Mouse (Mus musculus) limb, embryonic 14.5 days (tissue): ENCODE measurements at regions not wholly inside any gene's neighbourhood (a gene's known extent, or its start where the extent isn't known, plus 50 kb on each side); places are given as distances from the start of the nearest gene placed in this dataset.

Experiments used
- ATAC-seq: fragments of 200-750 bp; cut with Nextera tagmentation; 2 replicates; pipeline ENCODE4 v1.8.0; 2017; ENCODE audit warnings: low read depth, moderate number of reproducible peaks, moderate TSS enrichment; ENCODE audit not compliant: low FRiP score
- DNase-seq: peaks from one replicate; pipeline ENCODE4 v3.0.0-alpha.2; 2015; ENCODE audit warnings: low spot score
- H3K27ac ChIP-seq: fragments of 300-500 bp; sonication (generic); replicated peaks from 2 replicates; pipeline ENCODE4 v1.5.1; 2014; ENCODE audit warnings: low read depth, mild to moderate bottlenecking, low read length, moderate library complexity, mixed read lengths
- H3K27me3 ChIP-seq: fragments of 300-500 bp; sonication (generic); 2 replicates; pipeline ENCODE4 v1.6.1; 2014; ENCODE audit warnings: low read length, mixed read lengths; ENCODE audit not compliant: control insufficient read depth, insufficient read depth
- H3K36me3 ChIP-seq: fragments of 300-500 bp; sonication (generic); 2 replicates; pipeline ENCODE4 v1.6.1; 2014; ENCODE audit warnings: mild to moderate bottlenecking, low read length, moderate library complexity, mixed read lengths; ENCODE audit not compliant: control insufficient read depth, insufficient read depth
- H3K4me1 ChIP-seq: fragments of 300-500 bp; sonication (generic); 2 replicates; pipeline ENCODE4 v1.6.1; 2014; ENCODE audit warnings: antibody characterized with exemption, low read length, mixed read lengths; ENCODE audit not compliant: control insufficient read depth, insufficient read depth
- H3K4me2 ChIP-seq: fragments of 300-500 bp; sonication (generic); replicated peaks from 2 replicates; pipeline ENCODE4 v1.6.1; 2014; ENCODE audit warnings: low read depth, mild to moderate bottlenecking, low read length, moderate library complexity; ENCODE audit not compliant: severe bottlenecking
- H3K4me3 ChIP-seq: fragments of 300-500 bp; sonication (generic); replicated peaks from 2 replicates; pipeline ENCODE4 v1.5.1; 2014; ENCODE audit warnings: low read length
- H3K9ac ChIP-seq: fragments of 300-500 bp; sonication (generic); 2 replicates; pipeline ENCODE4 v1.6.1; 2014; ENCODE audit warnings: mild to moderate bottlenecking, low read depth, low read length, moderate library complexity; ENCODE audit not compliant: severe bottlenecking
- H3K9me3 ChIP-seq: fragments of 300-500 bp; sonication (generic); 2 replicates; pipeline ENCODE4 v1.6.1; 2016; ENCODE audit warnings: low read length; ENCODE audit not compliant: control insufficient read depth
- POLR2A ChIP-seq: fragments of 200-500 bp; IDR thresholded peaks from 2 replicates; pipeline ENCODE4 v1.8.0; 2012; ENCODE audit warnings: inconsistent platforms, mild to moderate bottlenecking, moderate library complexity, borderline replicate concordance; ENCODE audit not compliant: insufficient read depth, insufficient read length; ENCODE audit errors: extremely low read depth
- WGBS: fragments of 180-500 bp; shearing (Covaris S2); extraction: QIAGEN DNeasy Blood & Tissue Kit; methylation state at CpG from one replicate; pipeline ENCODE4 v1.1.7; 2014; 5-methylcytosine and 5-hydroxymethylcytosine counted together

DNA sequence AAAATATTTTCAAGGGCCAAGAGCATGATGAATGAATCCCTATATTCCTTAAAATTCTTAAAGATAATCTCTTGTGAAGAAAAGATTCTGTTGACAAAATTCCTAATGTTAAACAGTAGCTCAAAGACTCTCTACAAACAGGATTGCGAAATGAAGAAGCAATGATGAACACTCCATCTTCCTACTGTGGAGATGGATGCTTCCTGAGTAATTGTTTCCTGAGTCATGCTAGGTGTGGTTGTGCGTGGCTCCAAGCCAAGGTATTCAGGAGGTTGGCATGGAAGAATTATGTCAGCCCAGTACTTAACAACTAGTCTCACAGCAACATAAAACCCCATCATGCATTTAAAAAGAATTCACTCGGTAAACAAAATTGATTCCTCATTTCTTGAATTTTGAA, 286.4 kb downstream of the Mid1ip1 start:
- H3K4me3 ChIP-seq: no peak overlapping the region

DNA sequence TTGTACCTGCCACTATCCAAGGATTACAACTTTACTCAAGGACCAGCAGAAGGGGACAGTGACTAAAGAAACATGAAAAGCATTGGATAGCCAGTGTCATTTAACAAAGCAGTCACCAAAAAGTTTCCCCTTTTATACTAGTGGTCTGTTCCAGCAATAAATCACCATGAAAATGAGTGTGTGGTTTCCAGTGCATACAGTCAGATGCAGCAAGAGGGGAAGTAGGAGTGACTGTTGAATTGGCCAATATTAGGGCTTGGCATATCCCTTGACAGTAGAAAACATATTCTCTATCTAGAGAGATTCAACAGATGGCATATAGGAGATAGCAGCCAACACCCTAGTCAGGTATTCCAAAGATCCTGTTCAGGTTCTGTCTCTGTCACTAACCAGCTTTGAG, 259.8 kb upstream of the H2al1a start:
- no peak for ATAC-seq

More for the DNA sequence above, 286.4 kb downstream of the Mid1ip1 start:
- H3K4me1 ChIP-seq: no peaks in the 10 kb centered on the region
- ATAC-seq (no peak), DNase-seq (no peak)
- H3K4me2 ChIP-seq: no peak overlapping the region
- no peak for TF ChIP-seq POLR2A
- 80% methylated on average over 3 of the region's 3 CpGs for WGBS
- H3K36me3 ChIP-seq: no peaks in the 10 kb centered on the region
- no peak overlapping the region for H3K27ac ChIP-seq
- no peaks in the 10 kb centered on the region for H3K9me3 ChIP-seq
- H3K27me3 ChIP-seq: no peaks in the 10 kb centered on the region
- H3K9ac ChIP-seq: no peak overlapping the region

DNA sequence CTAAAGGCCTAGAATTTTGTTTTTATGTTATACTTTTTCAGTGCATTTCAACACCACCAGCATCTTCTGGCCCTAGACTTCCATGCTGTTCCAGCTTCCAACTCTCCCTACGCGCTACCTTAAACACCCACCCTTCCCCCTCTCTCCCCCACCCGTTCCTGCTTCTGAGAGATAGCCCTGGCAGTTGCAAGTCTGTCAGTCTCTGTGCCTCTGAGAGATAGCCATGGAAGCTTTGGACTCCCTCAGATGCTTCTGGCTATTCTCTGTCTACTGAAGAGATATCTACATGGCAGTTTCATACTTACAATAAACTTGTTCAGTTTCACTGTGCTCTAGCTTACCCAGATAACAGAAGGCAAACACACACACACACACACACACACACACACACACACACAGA, 252.3 kb upstream of the H2al1a start:
- Histone ChIP-seq H3K4me3 (no peak overlapping the region), H3K4me2 (no peak overlapping the region), H3K27ac (no peak overlapping the region), H3K9me3 (no peaks in the 10 kb centered on the region), H3K9ac (no peak overlapping the region), H3K36me3 (no peaks in the 10 kb centered on the region), H3K27me3 (no peaks in the 10 kb centered on the region), H3K4me1 (no peaks in the 10 kb centered on the region)
- DNase-seq (no peak), ATAC-seq (no peak)
- no peak for TF ChIP-seq POLR2A
- WGBS: 84% methylated on average over 3 of the region's 3 CpGs

More for the DNA sequence above, 259.8 kb upstream of the H2al1a start:
- H3K4me1 ChIP-seq: no peaks in the 10 kb centered on the region
- H3K4me2 ChIP-seq: no peak overlapping the region
- DNase-seq: no peak
- H3K9me3 ChIP-seq: no peaks in the 10 kb centered on the region
- H3K36me3 ChIP-seq: no peaks in the 10 kb centered on the region
- no peaks in the 10 kb centered on the region for H3K27me3 ChIP-seq
- H3K9ac ChIP-seq: no peak overlapping the region
- no peak overlapping the region for H3K27ac ChIP-seq
- no peak overlapping the region for H3K4me3 ChIP-seq
- TF ChIP-seq POLR2A: no peak

DNA sequence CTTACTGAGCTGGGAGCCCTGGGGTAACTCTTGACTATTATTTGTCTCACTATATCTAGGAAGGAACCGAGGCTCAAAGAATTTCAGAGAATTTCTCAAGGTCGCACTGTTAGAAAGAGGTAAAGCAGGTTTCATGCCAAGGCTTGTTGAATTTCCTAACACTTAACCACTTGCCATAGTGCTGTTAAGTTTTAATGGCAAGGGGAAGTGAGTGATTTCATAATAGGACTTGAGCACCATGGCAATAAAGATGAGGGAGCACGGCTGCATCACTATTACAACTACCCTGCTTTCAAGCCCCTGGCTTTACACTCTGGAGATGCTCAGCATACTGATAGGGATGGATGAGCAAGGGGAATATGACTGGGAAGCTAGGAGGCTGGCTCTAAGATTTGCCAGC, 216.9 kb upstream of the H2al1a start:
- no peak overlapping the region for H3K4me3 ChIP-seq
- WGBS: 51% methylated on average over 3 of the region's 3 CpGs
- H3K9ac ChIP-seq: no peak overlapping the region
- H3K9me3 ChIP-seq: no peaks in the 10 kb centered on the region
- no peak overlapping the region for H3K4me2 ChIP-seq
- H3K36me3 ChIP-seq: no peaks in the 10 kb centered on the region
- no peak for TF ChIP-seq POLR2A
- no peak overlapping the region for H3K27ac ChIP-seq
- DNase-seq (no peak), ATAC-seq (no peak)
- no peaks in the 10 kb centered on the region for H3K27me3 ChIP-seq
- H3K4me1 ChIP-seq: no peaks in the 10 kb centered on the region

DNA sequence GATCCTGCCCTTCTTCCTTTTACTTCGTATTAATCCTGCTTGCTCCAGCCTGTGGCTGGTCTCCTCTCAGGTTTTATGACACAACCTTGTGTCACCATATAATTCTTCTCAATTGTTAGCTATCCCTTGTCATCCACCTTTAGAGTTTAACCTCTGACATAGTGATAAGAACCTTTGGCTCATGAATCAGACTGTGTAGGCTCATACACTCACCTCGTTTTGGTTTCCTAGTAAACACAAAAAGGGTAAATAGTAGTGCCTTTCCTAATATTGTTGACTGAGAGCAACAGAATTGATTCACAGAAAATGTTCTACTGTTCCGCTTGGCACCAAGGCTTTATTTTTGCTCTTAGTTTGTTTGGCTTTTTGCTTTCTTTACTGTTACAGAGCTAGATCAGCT, 216.2 kb upstream of the H2al1a start:
- Histone ChIP-seq H3K27me3 (no peaks in the 10 kb centered on the region), H3K4me3 (no peak overlapping the region), H3K9me3 (no peaks in the 10 kb centered on the region), H3K4me1 (no peaks in the 10 kb centered on the region), H3K27ac (no peak overlapping the region), H3K36me3 (no peaks in the 10 kb centered on the region), H3K4me2 (no peak overlapping the region), H3K9ac (no peak overlapping the region)
- TF ChIP-seq POLR2A: no peak
- WGBS: 76% methylated on average over 3 of the region's 3 CpGs
- DNase-seq (no peak), ATAC-seq (no peak)
